Mouse (Mus musculus) megakaryocyte, embryonic 14.5 days (primary cell): ENCODE results near the gene Wnt16.

Source experiments
- FLI1 ChIP-seq: IDR thresholded peaks from 2 replicates; pipeline ENCODE4 v1.6.1; 2012; ENCODE audit warnings: low read length, inconsistent platforms, mixed read lengths
- GATA1 ChIP-seq: IDR thresholded peaks from 3 replicates; pipeline ENCODE4 v1.6.1; 2012; ENCODE audit warnings: mixed read lengths, low read length, inconsistent platforms, borderline replicate concordance

DNA sequence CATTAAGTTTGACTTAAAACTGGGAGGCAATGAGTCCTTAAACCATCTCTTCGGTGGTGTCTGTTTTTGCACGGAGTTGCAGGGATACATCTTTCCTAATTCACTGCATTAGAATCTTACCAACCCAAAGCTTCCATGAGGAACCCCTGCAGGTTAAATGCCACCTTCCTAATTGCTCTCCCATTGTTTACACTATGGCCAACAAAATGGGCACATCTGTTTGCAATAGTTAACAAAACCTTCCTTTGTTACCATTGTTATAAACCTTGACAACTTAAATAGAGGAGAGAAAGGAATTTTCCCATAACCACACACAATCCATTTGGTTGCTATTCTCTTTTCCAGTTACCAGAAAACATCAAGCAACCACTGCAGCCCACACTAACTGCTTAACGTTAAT is 5.9 kb downstream of the Wnt16 start:
- no peak for TF ChIP-seq FLI1
- no peak for TF ChIP-seq GATA1
